Mouse (Mus musculus) hindbrain, embryonic 13.5 days (tissue): ENCODE measurements at regions not wholly inside any gene's neighbourhood (a gene's known extent, or its start where the extent isn't known, plus 50 kb on each side); places are given as distances from the start of the nearest gene placed in this dataset.

Experiments
- ATAC-seq: fragments of 200-750 bp; cut with Nextera tagmentation; 2 replicates; pipeline ENCODE4 v1.8.0; 2017; ENCODE audit warnings: moderate TSS enrichment; ENCODE audit not compliant: low FRiP score
- H3K27ac ChIP-seq: fragments of 300-500 bp; sonication (generic); 2 replicates; pipeline ENCODE4 v1.5.1; 2015; ENCODE audit warnings: inconsistent platforms, mild to moderate bottlenecking, moderate library complexity
- H3K27me3 ChIP-seq: fragments of 300-500 bp; sonication (generic); 2 replicates; pipeline ENCODE4 v1.6.1; 2015; ENCODE audit warnings: mild to moderate bottlenecking, inconsistent platforms
- H3K36me3 ChIP-seq: fragments of 300-500 bp; sonication (generic); 2 replicates; pipeline ENCODE4 v1.6.1; 2015; ENCODE audit warnings: mild to moderate bottlenecking, inconsistent platforms
- H3K4me1 ChIP-seq: fragments of 300-500 bp; sonication (generic); replicated peaks from 2 replicates; pipeline ENCODE4 v1.6.1; 2015; ENCODE audit warnings: inconsistent platforms
- H3K4me2 ChIP-seq: fragments of 300-500 bp; sonication (generic); 2 replicates; pipeline ENCODE4 v1.6.1; 2015; ENCODE audit warnings: inconsistent platforms, mild to moderate bottlenecking, moderate library complexity
- H3K4me3 ChIP-seq: fragments of 300-500 bp; sonication (generic); 2 replicates; pipeline ENCODE4 v1.5.1; 2015; ENCODE audit warnings: mild to moderate bottlenecking, inconsistent platforms
- H3K9ac ChIP-seq: fragments of 300-500 bp; sonication (generic); 2 replicates; pipeline ENCODE4 v1.6.1; 2015; ENCODE audit warnings: mild to moderate bottlenecking, inconsistent platforms
- H3K9me3 ChIP-seq: fragments of 300-500 bp; sonication (generic); 2 replicates; pipeline ENCODE4 v1.6.1; 2016; ENCODE audit warnings: inconsistent platforms
- WGBS: fragments of 180-500 bp; shearing (Covaris S2); methylation state at CpG from one replicate; pipeline ENCODE4 v1.1.7; 2015; 5-methylcytosine and 5-hydroxymethylcytosine counted together

GRCm38 (mm10) chr9:103925486-103925885 lies 76.9 kb upstream of the Nphp3 start:
- H3K4me2 ChIP-seq = no peak overlapping the region
- no peak overlapping the region for H3K9ac ChIP-seq
- H3K27me3 ChIP-seq = no peaks in the 10 kb centered on the region
- WGBS = 94% methylated on average over 2 of the region's 2 CpGs
- H3K36me3 ChIP-seq = no peaks in the 10 kb centered on the region
- H3K4me1 ChIP-seq = no peaks in the 10 kb centered on the region
- H3K4me3 ChIP-seq = no peak overlapping the region
- no peak for ATAC-seq
- no peaks in the 10 kb centered on the region for H3K9me3 ChIP-seq
- no peak overlapping the region for H3K27ac ChIP-seq

- 65% methylated on average over 8 of the region's 8 CpGs for WGBS
- no peak for ATAC-seq
- Histone ChIP-seq H3K27ac (no peak overlapping the region), H3K9ac (no peak overlapping the region), H3K4me1 (no peaks in the 10 kb centered on the region), H3K4me3 (no peak overlapping the region), H3K9me3 (no peaks in the 10 kb centered on the region), H3K4me2 (no peak overlapping the region), H3K27me3 (no peaks in the 10 kb centered on the region), H3K36me3 (no peaks in the 10 kb centered on the region)
Measured at GRCm38 (mm10) chr9:103928744-103929527, 73.4 kb upstream of the Nphp3 start.

DNA sequence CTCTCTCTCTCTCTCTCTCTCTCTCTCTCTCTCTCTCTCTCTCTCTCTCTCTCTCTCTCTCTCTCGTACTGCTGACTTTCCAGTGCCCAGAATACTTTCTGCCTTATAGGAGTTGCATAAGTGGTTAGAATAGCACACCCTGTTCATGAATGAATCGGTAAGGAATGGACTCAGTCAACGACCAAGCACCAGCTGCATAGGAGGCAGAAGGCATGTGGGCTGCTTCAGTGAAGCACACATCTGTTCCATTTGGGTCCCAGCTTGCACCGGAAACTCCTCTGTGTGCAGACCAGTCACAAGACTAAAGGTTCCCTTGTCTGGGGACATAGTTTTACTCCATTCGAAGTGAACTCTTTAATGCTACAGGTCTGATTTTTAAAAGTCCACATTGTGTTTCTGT lies 64.3 kb upstream of the Nphp3 start:
- Histone ChIP-seq H3K4me2 (no peak overlapping the region), H3K27me3 (no peaks in the 10 kb centered on the region), H3K4me3 (no peak overlapping the region), H3K9me3 (no peaks in the 10 kb centered on the region), H3K36me3 (no peaks in the 10 kb centered on the region), H3K27ac (no peak overlapping the region), H3K4me1 (peaks cover 11% of the 10 kb centered on the region; the same call in 1 of the 2 replicates), H3K9ac (no peak overlapping the region)
- no peak for ATAC-seq
- 82% methylated on average over 5 of the region's 5 CpGs for WGBS

- H3K4me1 ChIP-seq = peaks cover 11% of the 10 kb centered on the region; the same call in 1 of the 2 replicates
- no peak overlapping the region for H3K9ac ChIP-seq
- H3K9me3 ChIP-seq = no peaks in the 10 kb centered on the region
- no peak overlapping the region for H3K4me3 ChIP-seq
- H3K27me3 ChIP-seq = no peaks in the 10 kb centered on the region
- ATAC-seq = no peak
- no peak overlapping the region for H3K4me2 ChIP-seq
- no peak overlapping the region for H3K27ac ChIP-seq
- 86% methylated on average over 8 of the region's 8 CpGs for WGBS
- H3K36me3 ChIP-seq = no peaks in the 10 kb centered on the region
Measured at GRCm38 (mm10) chr9:103940010-103940409, 62.3 kb upstream of the Nphp3 start.

GRCm38 (mm10) chr9:103940506-103940905 lies 61.8 kb upstream of the Nphp3 start:
- Histone ChIP-seq H3K27ac (no peak overlapping the region), H3K9ac (no peak overlapping the region), H3K27me3 (no peaks in the 10 kb centered on the region), H3K4me2 (no peak overlapping the region), H3K36me3 (no peaks in the 10 kb centered on the region), H3K9me3 (no peaks in the 10 kb centered on the region), H3K4me1 (peaks cover 11% of the 10 kb centered on the region; the same call in 1 of the 2 replicates), H3K4me3 (no peak overlapping the region)
- no peak for ATAC-seq
- 94% methylated on average over 6 of the region's 6 CpGs for WGBS

- 81% methylated on average over 20 of the region's 20 CpGs for WGBS
- Histone ChIP-seq H3K9me3 (no peaks in the 10 kb centered on the region), H3K27me3 (no peaks in the 10 kb centered on the region)
Measured at GRCm38 (mm10) chr9:103941176-103941900, 61.0 kb upstream of the Nphp3 start.

DNA sequence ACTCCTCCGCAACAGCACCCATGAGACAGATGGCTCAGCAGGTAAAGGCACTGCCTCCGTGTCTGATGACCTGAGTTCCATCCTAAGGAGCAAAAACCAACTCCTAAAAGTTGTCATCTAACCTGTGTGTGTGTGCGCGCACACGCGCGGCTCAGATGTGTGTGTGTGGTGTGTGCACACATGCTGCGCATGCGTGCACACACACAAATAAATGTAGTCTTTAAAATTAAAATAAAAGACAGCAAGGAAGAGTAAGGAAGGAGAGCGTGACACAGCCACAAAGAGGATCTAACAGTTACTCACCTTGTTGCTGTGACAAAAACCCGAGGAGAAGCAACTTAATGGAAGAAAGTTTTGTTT lies 60.5 kb upstream of the Nphp3 start:
- 94% methylated on average over 11 of the region's 11 CpGs for WGBS
- peaks cover 11% of the 10 kb centered on the region; the same call in 1 of the 2 replicates for H3K4me1 ChIP-seq
- no peak overlapping the region for H3K27ac ChIP-seq
- no peak overlapping the region for H3K4me2 ChIP-seq
- no peak overlapping the region for H3K4me3 ChIP-seq
- H3K27me3 ChIP-seq = no peaks in the 10 kb centered on the region
- H3K36me3 ChIP-seq = no peaks in the 10 kb centered on the region
- no peak overlapping the region for H3K9ac ChIP-seq
- H3K9me3 ChIP-seq = no peaks in the 10 kb centered on the region
- ATAC-seq = no peak

More at GRCm38 (mm10) chr9:103941176-103941900, 61.0 kb upstream of the Nphp3 start:
- Histone ChIP-seq H3K9ac (no peak overlapping the region), H3K4me2 (no peak overlapping the region), H3K4me1 (peaks cover 11% of the 10 kb centered on the region; the same call in 1 of the 2 replicates), H3K27ac (no peak overlapping the region), H3K4me3 (no peak overlapping the region), H3K36me3 (no peaks in the 10 kb centered on the region)
- no peak for ATAC-seq

GRCm38 (mm10) chr9:103945406-103945805 lies 56.9 kb upstream of the Nphp3 start:
- Histone ChIP-seq H3K4me3 (no peak overlapping the region), H3K36me3 (no peaks in the 10 kb centered on the region), H3K4me2 (no peak overlapping the region), H3K9ac (no peak overlapping the region), H3K27me3 (no peaks in the 10 kb centered on the region), H3K9me3 (no peaks in the 10 kb centered on the region), H3K27ac (no peak overlapping the region), H3K4me1 (peaks cover 11% of the 10 kb centered on the region; the same call in 1 of the 2 replicates)
- ATAC-seq = no peak
- WGBS = 92% methylated on average over 11 of the region's 11 CpGs

- H3K36me3 ChIP-seq = no peaks in the 10 kb centered on the region
- H3K4me1 ChIP-seq = no peaks in the 10 kb centered on the region
- 95% methylated on average over 8 of the region's 8 CpGs for WGBS
- H3K9me3 ChIP-seq = no peaks in the 10 kb centered on the region
- H3K4me2 ChIP-seq = no peak overlapping the region
- no peak overlapping the region for H3K9ac ChIP-seq
- H3K4me3 ChIP-seq = no peak overlapping the region
- H3K27ac ChIP-seq = no peak overlapping the region
- no peak for ATAC-seq
- H3K27me3 ChIP-seq = no peaks in the 10 kb centered on the region
Measured at GRCm38 (mm10) chr9:103951799-103952198, 50.5 kb upstream of the Nphp3 start.
